30 mouse cellular contexts compared by ENCODE assay signal in the genomic region with DNA sequence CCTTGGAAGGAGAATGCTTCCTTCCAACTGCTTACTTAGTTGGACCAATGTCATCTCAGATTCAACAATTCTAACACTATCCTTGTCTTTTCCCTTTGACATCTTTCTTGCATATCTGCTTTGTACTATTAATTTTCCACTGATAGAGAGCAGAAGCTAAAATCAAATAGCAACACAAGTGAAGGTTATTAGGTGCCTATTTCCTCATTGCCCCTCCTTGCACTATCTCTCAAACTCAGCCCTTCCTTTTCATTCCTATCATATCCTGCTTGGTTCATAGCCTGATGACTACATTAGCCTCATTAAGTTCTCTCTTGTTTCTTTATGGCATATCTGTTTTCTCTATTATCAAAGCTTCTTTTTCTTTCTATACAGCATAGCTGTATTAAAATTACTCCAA. TPM values are rescaled to one million over a fixed set of nuclear protein-coding genes. Genes with fewer than 3 reads are reported as not detected.
DNase-seq lines count a peak whose midpoint lies in the region; ATAC-seq and TF ChIP-seq lines count a peak whose summit lies in the region.
"Had no signal": no experiment of that assay in that cellular context is flagged by ENCODE, and none has a peak within 500 bp of the region (broad histone marks: within the 10 kb centered on the region; RNA-seq: fewer than 3 reads in every experiment).

No protein-coding gene starts in this region.

- H3K27me3 ChIP-seq in megakaryocyte, embryonic 14.5 days (replicated peaks), result no peaks in the 10 kb centered on the region
- H3K27me3 ChIP-seq in cerebellum, adult 2 months (ENCODE audit: control insufficient read depth, insufficient read depth, low read length), result no peaks in the 10 kb centered on the region
- H3K27me3 ChIP-seq: CH12.LX; embryonic facial prominence, embryonic 13.5 days; forebrain, embryonic 12.5 days; forebrain, embryonic 15.5 days; heart, embryonic 12.5 days; heart, embryonic 15.5 days; hindbrain, embryonic 13.5 days had no signal

- no peaks in the 10 kb centered on the region for H3K9me3 ChIP-seq in megakaryocyte, embryonic 14.5 days
- H3K9me3 ChIP-seq: embryonic facial prominence, embryonic 10.5 days; embryonic facial prominence, embryonic 13.5 days; forebrain, embryonic 12.5 days; forebrain, embryonic 15.5 days; heart, embryonic 12.5 days; heart, embryonic 15.5 days; hindbrain, embryonic 10.5 days; hindbrain, embryonic 13.5 days had no signal

- H3K36me3 ChIP-seq in megakaryocyte, embryonic 14.5 days (replicated peaks; ENCODE audit: low read length), result peaks cover 84% of the 10 kb centered on the region
- peaks cover 10% of the 10 kb centered on the region; the same call in 1 of the 2 replicates for H3K36me3 ChIP-seq in macrophage (ENCODE audit: inconsistent target)
- H3K36me3 ChIP-seq: embryonic facial prominence, embryonic 10.5 days; embryonic facial prominence, embryonic 13.5 days; forebrain, embryonic 12.5 days; forebrain, embryonic 15.5 days; G1E; heart, embryonic 12.5 days; heart, embryonic 15.5 days; hindbrain, embryonic 10.5 days; hindbrain, embryonic 13.5 days had no signal

- TF ChIP-seq POLR2A in cerebellum, adult 2 months (IDR thresholded peaks at IDR 0.05; ENCODE audit: borderline replicate concordance, insufficient read depth, low read length), result no peak

- H3K27ac ChIP-seq in macrophage, result peak overlapping the region; percentile 97
- no peak overlapping the region for H3K27ac ChIP-seq in cerebellum, adult 2 months (ENCODE audit: insufficient read depth, low read length)
- H3K27ac ChIP-seq: embryonic facial prominence, embryonic 10.5 days; embryonic facial prominence, embryonic 13.5 days; forebrain, embryonic 12.5 days; forebrain, embryonic 15.5 days; heart, embryonic 15.5 days; hindbrain, embryonic 10.5 days; hindbrain, embryonic 13.5 days had no signal

- H3K4me3 ChIP-seq in megakaryocyte, embryonic 14.5 days (replicated peaks), result peak overlapping the region; percentile 53
- H3K4me3 ChIP-seq in macrophage (ENCODE audit: inconsistent target), result no peak overlapping the region
- no peak overlapping the region for H3K4me3 ChIP-seq in cerebellum, adult 2 months (replicated peaks; ENCODE audit: insufficient read depth, low read depth, low read length)
- H3K4me3 ChIP-seq: embryonic facial prominence, embryonic 10.5 days; embryonic facial prominence, embryonic 13.5 days; erythroblast, embryonic 14.5 days; forebrain, embryonic 12.5 days; forebrain, embryonic 15.5 days; heart, embryonic 12.5 days; heart, embryonic 15.5 days; hindbrain, embryonic 10.5 days; hindbrain, embryonic 13.5 days had no signal

- peak; percentile 74 for DNase-seq in MEL-GATA-1-ER (ENCODE audit: extremely low read depth, low read depth)
- no peak for DNase-seq in cerebellum, adult 2 months
- no peak for DNase-seq in natural killer cell, adult 2 months (ENCODE audit: low spot score in 2 of 2)
- DNase-seq in cerebellum, adult 18-20 months, result no peak
- DNase-seq: adrenal gland, postnatal 10 days; adrenal gland, postnatal 36 days; cerebellum, adult 11 months; cerebellum, adult 9-10 months; cerebellum, postnatal 14 days; gastrocnemius, postnatal 25 days; heart, adult 18-20 months; heart, postnatal 10 days; heart, postnatal 36 days had no signal

- H3K4me1 ChIP-seq in megakaryocyte, embryonic 14.5 days, result peaks cover 95% of the 10 kb centered on the region
- no peaks in the 10 kb centered on the region for H3K4me1 ChIP-seq in cerebellum, adult 2 months (ENCODE audit: control insufficient read depth, insufficient read depth, low read length)
- H3K4me1 ChIP-seq: embryonic facial prominence, embryonic 10.5 days; embryonic facial prominence, embryonic 13.5 days; forebrain, embryonic 12.5 days; forebrain, embryonic 15.5 days; heart, embryonic 12.5 days; heart, embryonic 15.5 days; hindbrain, embryonic 10.5 days; hindbrain, embryonic 13.5 days had no signal

- no peak for TF ChIP-seq CTCF in cerebellum, adult 2 months (IDR thresholded peaks at IDR 0.05; ENCODE audit: borderline replicate concordance, insufficient read depth, low read depth, low read length)

- no peak for ATAC-seq in megakaryocyte, adult 5-6 weeks (ENCODE audit: poor library complexity, severe bottlenecking)
- ATAC-seq: activated CD4-positive, CD25-positive, alpha-beta regulatory T cell, adult 4 months; forebrain, embryonic 15.5 days; hindbrain, embryonic 16.5 days had no signal

- H3K79me2 ChIP-seq in macrophage (ENCODE audit: inconsistent target), result peaks cover 89% of the 10 kb centered on the region

RNA-seq across cellular contexts. Expression of gene Cd84, which starts 8.7 kb away (rescaled TPM):
- polyA plus RNA-seq in megakaryocyte, embryonic 14.5 days (2012; ENCODE audit: insufficient read depth, low replicate concordance), result 1.2 and 4.2 TPM in 2 replicates
- 153 and 188 TPM in 2 replicates for total RNA-seq in megakaryocyte, adult 5-6 weeks (2015)
- total RNA-seq in megakaryocyte, adult 5-6 weeks (2017), result 269 and 296 TPM in 2 replicates
- 1,000 to 10,000 TPM in 6 of 26 experiments, 100 to 1,000 TPM in 20; 234 to 1,654 (median 819) TPM for total RNA-seq in macrophage (2018; cell fraction: chromatin; rRNA removed)
- 100 to 1,000 TPM; 435 to 614 (median 502) TPM for total RNA-seq in macrophage (2018; cell fraction: cytosol; rRNA removed)
- total RNA-seq in macrophage (2018; cell fraction: nucleus; rRNA removed), result 1,000 to 10,000 TPM in 2 of 26 experiments, 100 to 1,000 TPM in 24; 287 to 1,216 (median 634) TPM
- polyA plus RNA-seq in macrophage (2018), result 552 to 1,435 TPM (median 764 TPM) in 3 replicates
- 0.90 and 1.0 TPM in 2 replicates for polyA plus RNA-seq in cerebellum, adult 2 months (2012; rRNA removed)
- polyA plus RNA-seq: erythroblast, embryonic 14.5 days; G1E had no signal

RNA-seq across cellular contexts. Expression of gene Gm10521, which starts 47.3 kb away (rescaled TPM):
- 0.36 TPM in 1 of 2 replicates, not detected in the other for polyA plus RNA-seq in megakaryocyte, embryonic 14.5 days (2012; ENCODE audit: insufficient read depth, low replicate concordance)
- total RNA-seq in megakaryocyte, adult 5-6 weeks (2015), result 13.9 and 15.9 TPM in 2 replicates
- total RNA-seq in megakaryocyte, adult 5-6 weeks (2017), result 7.7 and 9.8 TPM in 2 replicates
- total RNA-seq in macrophage (2018; cell fraction: chromatin; rRNA removed), result 100 to 1,000 TPM in 21 of 26 experiments, 10 to 100 TPM in 5; 23.0 to 410 (median 222) TPM
- total RNA-seq in macrophage (2018; cell fraction: cytosol; rRNA removed), result 10 to 100 TPM in 13 of 26 experiments, 1 to 10 TPM in 13; 2.8 to 24.5 (median 10.0) TPM
- 100 to 1,000 TPM in 15 of 26 experiments, 10 to 100 TPM in 11; 29.2 to 375 (median 110) TPM for total RNA-seq in macrophage (2018; cell fraction: nucleus; rRNA removed)
- 14.1 to 35.5 TPM (median 19.0 TPM) in 3 replicates for polyA plus RNA-seq in macrophage (2018)
- 0.08 and 0.10 TPM in 2 replicates for polyA plus RNA-seq in cerebellum, adult 2 months (2012; rRNA removed)
- total RNA-seq: G1E; gastrocnemius, adult 8-10 months; gastrocnemius, postnatal 25 days had no signal
- polyA plus RNA-seq: embryonic facial prominence, embryonic 10.5 days; embryonic facial prominence, embryonic 13.5 days; erythroblast, embryonic 14.5 days; forebrain, embryonic 12.5 days; forebrain, embryonic 15.5 days; G1E; heart, embryonic 12.5 days; heart, embryonic 15.5 days; hindbrain, embryonic 10.5 days; hindbrain, embryonic 13.5 days; hindbrain, embryonic 16.5 days had no signal

Comparison
In these comparisons a context has a peak if more than half of its experiments do, and no peak if none do; other contexts are left out.
1. RNA of gene Cd84, which starts 8.7 kb away (polyA plus RNA-seq): 552 to 1,435 TPM in macrophage; 1.2 to 4.2 TPM in megakaryocyte, embryonic 14.5 days and 0.90 to 1.0 TPM in cerebellum, adult 2 months; every median in the first group is over 100 times any median in the second.
2. RNA of gene Gm10521, which starts 47.3 kb away (polyA plus RNA-seq): 14.1 to 35.5 TPM in macrophage; 0.36 TPM in megakaryocyte, embryonic 14.5 days and 0.08 to 0.10 TPM in cerebellum, adult 2 months; every median in the first group is over 10 times any median in the second.